Mouse (Mus musculus) hindbrain, embryonic 14.5 days (tissue): ENCODE measurements at regions not wholly inside any gene's neighbourhood (a gene's known extent, or its start where the extent isn't known, plus 50 kb on each side); places are given as distances from the start of the nearest gene placed in this dataset.
"Not testable (repeated sequence)": the region's sequence is repeated elsewhere in the genome, so short reads cannot be mapped to it uniquely, and the experiment has no call there.

Experiments used
- ATAC-seq: fragments of 200-750 bp; cut with Nextera tagmentation; 2 replicates; pipeline ENCODE4 v1.8.0; 2017; ENCODE audit warnings: moderate number of reproducible peaks, mild to moderate bottlenecking, moderate TSS enrichment, moderate library complexity; ENCODE audit not compliant: low FRiP score
- DNase-seq: peaks from one replicate; pipeline ENCODE4 v3.0.0-alpha.2; 2015; ENCODE audit warnings: low spot score
- H3K27ac ChIP-seq: fragments of 300-500 bp; sonication (generic); 2 replicates; pipeline ENCODE4 v1.5.1; 2014; ENCODE audit warnings: mild to moderate bottlenecking, moderate library complexity
- H3K27me3 ChIP-seq: fragments of 300-500 bp; sonication (generic); 2 replicates; pipeline ENCODE4 v1.6.1; 2014; ENCODE audit warnings: mild to moderate bottlenecking, low read length, mixed read lengths; ENCODE audit not compliant: control insufficient read depth, insufficient read depth
- H3K36me3 ChIP-seq: fragments of 300-500 bp; sonication (generic); replicated peaks from 2 replicates; pipeline ENCODE4 v1.6.1; 2014; ENCODE audit not compliant: control insufficient read depth, insufficient read depth
- H3K4me1 ChIP-seq: fragments of 300-500 bp; sonication (generic); replicated peaks from 2 replicates; pipeline ENCODE4 v1.6.1; 2014; ENCODE audit warnings: antibody characterized with exemption, low read length, mixed read lengths; ENCODE audit not compliant: control insufficient read depth, insufficient read depth
- H3K4me2 ChIP-seq: fragments of 300-500 bp; sonication (generic); replicated peaks from 2 replicates; pipeline ENCODE4 v1.6.1; 2014; ENCODE audit warnings: mild to moderate bottlenecking, moderate library complexity
- H3K4me3 ChIP-seq: fragments of 300-500 bp; sonication (generic); replicated peaks from 2 replicates; pipeline ENCODE4 v1.5.1; 2014; ENCODE audit warnings: mild to moderate bottlenecking, low read length
- H3K9ac ChIP-seq: fragments of 300-500 bp; sonication (generic); 2 replicates; pipeline ENCODE4 v1.6.1; 2014
- H3K9me3 ChIP-seq: fragments of 300-500 bp; sonication (generic); 2 replicates; pipeline ENCODE4 v1.6.1; 2016; ENCODE audit warnings: low read length; ENCODE audit not compliant: control insufficient read depth
- WGBS: fragments of 180-500 bp; shearing (Covaris S2); extraction: QIAGEN DNeasy Blood & Tissue Kit; methylation state at CpG from one replicate; pipeline ENCODE4 v1.1.7; 2014; 5-methylcytosine and 5-hydroxymethylcytosine counted together

DNA sequence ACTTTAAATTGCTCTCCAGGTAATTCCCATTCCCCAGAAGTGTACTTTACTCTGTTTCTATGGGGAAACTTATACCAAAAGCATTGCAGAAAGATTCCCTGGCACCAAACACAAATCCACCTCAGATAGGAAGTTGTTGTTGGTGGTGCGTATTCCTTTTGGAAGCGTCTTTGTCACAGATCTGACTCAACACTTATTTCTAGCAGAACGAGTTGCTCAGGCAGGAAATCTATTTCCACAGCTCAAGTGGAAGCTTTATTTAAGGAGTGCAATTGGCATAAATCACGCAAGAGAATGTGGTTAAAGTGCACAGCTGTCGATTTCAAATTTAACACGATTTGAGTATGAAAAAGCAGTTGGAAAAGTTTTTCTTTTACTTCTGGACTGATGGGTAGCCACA, 436.9 kb upstream of the Ghitm start:
- H3K27ac ChIP-seq = no peak overlapping the region
- no peaks in the 10 kb centered on the region for H3K9me3 ChIP-seq
- H3K4me1 ChIP-seq = no peaks in the 10 kb centered on the region
- 87% methylated on average over 6 of the region's 6 CpGs for WGBS
- H3K9ac ChIP-seq = no peak overlapping the region
- ATAC-seq (no peak), DNase-seq (no peak)
- H3K36me3 ChIP-seq = no peaks in the 10 kb centered on the region
- no peak overlapping the region for H3K4me2 ChIP-seq
- H3K27me3 ChIP-seq = no peaks in the 10 kb centered on the region
- H3K4me3 ChIP-seq = no peak overlapping the region

DNA sequence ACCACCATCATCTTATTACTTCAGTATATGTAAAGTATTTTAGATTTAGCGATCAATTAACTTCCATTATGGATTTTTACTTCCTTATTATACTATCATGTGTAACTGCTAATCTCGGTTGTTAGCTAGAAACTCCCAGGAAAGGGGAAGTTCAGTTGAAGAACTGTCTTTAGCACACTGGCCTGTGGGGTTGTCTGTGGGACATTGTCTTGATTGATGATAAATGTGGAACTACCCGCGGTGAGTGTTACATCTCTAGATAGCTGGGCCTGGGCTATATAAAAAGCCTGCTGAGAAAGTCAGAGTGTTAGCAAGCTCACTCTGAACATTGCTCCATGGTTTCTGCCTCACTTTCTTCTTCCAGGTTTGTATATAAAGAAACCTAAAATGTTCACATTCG, 423.2 kb upstream of the Ghitm start:
- no peak for ATAC-seq
- Histone ChIP-seq H3K27me3 (no peaks in the 10 kb centered on the region), H3K4me3 (no peak overlapping the region), H3K9me3 (no peaks in the 10 kb centered on the region), H3K9ac (no peak overlapping the region), H3K36me3 (no peaks in the 10 kb centered on the region), H3K27ac (no peak overlapping the region), H3K4me2 (no peak overlapping the region), H3K4me1 (no peaks in the 10 kb centered on the region)
- 88% methylated on average over 5 of the region's 5 CpGs for WGBS
- DNase-seq = no peak

DNA sequence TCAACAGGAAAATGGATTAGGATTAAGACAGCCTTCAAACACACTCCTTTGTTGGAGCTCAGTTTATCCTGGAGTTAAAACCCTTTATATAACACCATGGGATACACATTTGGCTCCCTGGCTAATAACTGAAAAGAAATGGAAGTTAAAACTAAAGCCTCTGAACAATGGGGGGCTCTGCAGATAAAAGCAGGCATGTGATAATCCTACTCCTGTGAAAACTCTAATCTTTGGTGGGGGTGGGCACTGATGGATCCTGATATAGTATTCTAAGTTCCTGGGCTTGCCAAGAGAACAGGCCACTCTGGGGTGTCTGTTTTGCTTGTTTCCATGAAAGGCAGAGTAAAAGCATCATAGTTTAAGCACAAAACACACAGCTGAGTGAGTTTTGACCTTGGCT, 388.5 kb upstream of the Ghitm start:
- no peak for DNase-seq
- Histone ChIP-seq H3K9me3 (no peaks in the 10 kb centered on the region), H3K27ac (no peak overlapping the region), H3K27me3 (no peaks in the 10 kb centered on the region), H3K36me3 (no peaks in the 10 kb centered on the region), H3K4me2 (no peak overlapping the region), H3K4me1 (no peaks in the 10 kb centered on the region), H3K9ac (no peak overlapping the region), H3K4me3 (no peak overlapping the region)
- ATAC-seq = no peak

GRCm38 (mm10) chr14:37520631-37521030, 385.6 kb upstream of the Ghitm start:
- not testable (repeated sequence) for H3K27me3 ChIP-seq, ATAC-seq, H3K9me3 ChIP-seq, H3K27ac ChIP-seq, DNase-seq, H3K36me3 ChIP-seq, H3K4me1 ChIP-seq, H3K9ac ChIP-seq, H3K4me3 ChIP-seq, H3K4me2 ChIP-seq
- WGBS = 83% methylated on average over 3 of the region's 3 CpGs

GRCm38 (mm10) chr14:37505314-37505713, 370.2 kb upstream of the Ghitm start:
- Histone ChIP-seq H3K4me1 (no peaks in the 10 kb centered on the region), H3K9me3 (no peaks in the 10 kb centered on the region), H3K27ac (no peak overlapping the region), H3K27me3 (no peaks in the 10 kb centered on the region), H3K9ac (no peak overlapping the region), H3K36me3 (no peaks in the 10 kb centered on the region), H3K4me2 (no peak overlapping the region), H3K4me3 (no peak overlapping the region)
- no peak for DNase-seq
- 77% methylated on average over 5 of the region's 5 CpGs for WGBS
- no peak for ATAC-seq

GRCm38 (mm10) chr14:37490711-37491110, 355.6 kb upstream of the Ghitm start:
- 47% methylated on average over 4 of the region's 4 CpGs for WGBS
- no peaks in the 10 kb centered on the region for H3K4me1 ChIP-seq
- H3K27ac ChIP-seq = no peak overlapping the region
- H3K27me3 ChIP-seq = no peaks in the 10 kb centered on the region
- ATAC-seq (peak; percentile 34; the same call in 1 of the 2 replicates), DNase-seq (peak; percentile 28)
- H3K9me3 ChIP-seq = no peaks in the 10 kb centered on the region
- no peak overlapping the region for H3K9ac ChIP-seq
- no peaks in the 10 kb centered on the region for H3K36me3 ChIP-seq
- no peak overlapping the region for H3K4me2 ChIP-seq
- H3K4me3 ChIP-seq = no peak overlapping the region

- no peaks in the 10 kb centered on the region for H3K27me3 ChIP-seq
- WGBS = 95% methylated on average over 8 of the region's 8 CpGs
- H3K4me2 ChIP-seq = no peak overlapping the region
- H3K4me1 ChIP-seq = no peaks in the 10 kb centered on the region
- ATAC-seq (no peak), DNase-seq (no peak)
- H3K36me3 ChIP-seq = no peaks in the 10 kb centered on the region
- no peak overlapping the region for H3K4me3 ChIP-seq
- H3K9ac ChIP-seq = no peak overlapping the region
- H3K9me3 ChIP-seq = no peaks in the 10 kb centered on the region
- no peak overlapping the region for H3K27ac ChIP-seq
Measured at GRCm38 (mm10) chr14:37485292-37485691, 350.2 kb upstream of the Ghitm start.

DNA sequence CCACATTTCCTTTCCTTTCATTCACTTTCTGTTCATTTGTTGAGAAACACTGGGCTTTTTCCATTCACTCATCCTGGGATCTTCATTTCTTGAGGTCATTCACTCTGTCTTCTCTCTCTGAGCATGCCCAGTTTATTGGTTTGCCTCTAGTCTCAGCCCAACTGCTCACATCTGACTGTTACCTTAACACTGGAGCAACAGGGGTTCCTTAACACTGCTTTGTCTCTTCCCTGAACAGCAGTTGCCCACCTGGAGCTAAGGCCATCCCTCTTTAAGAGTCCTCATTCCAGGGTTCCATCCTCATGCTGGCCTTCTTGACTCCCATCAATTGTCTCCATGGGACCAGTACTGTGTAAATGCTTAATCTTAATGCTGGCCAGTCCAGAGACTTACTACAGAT, 342.5 kb upstream of the Ghitm start:
- DNase-seq (no peak), ATAC-seq (no peak)
- H3K36me3 ChIP-seq = no peaks in the 10 kb centered on the region
- H3K27ac ChIP-seq = no peak overlapping the region
- no peaks in the 10 kb centered on the region for H3K27me3 ChIP-seq
- no peaks in the 10 kb centered on the region for H3K4me1 ChIP-seq
- H3K9me3 ChIP-seq = no peaks in the 10 kb centered on the region
- H3K4me3 ChIP-seq = no peak overlapping the region
- H3K9ac ChIP-seq = no peak overlapping the region
- H3K4me2 ChIP-seq = no peak overlapping the region

DNA sequence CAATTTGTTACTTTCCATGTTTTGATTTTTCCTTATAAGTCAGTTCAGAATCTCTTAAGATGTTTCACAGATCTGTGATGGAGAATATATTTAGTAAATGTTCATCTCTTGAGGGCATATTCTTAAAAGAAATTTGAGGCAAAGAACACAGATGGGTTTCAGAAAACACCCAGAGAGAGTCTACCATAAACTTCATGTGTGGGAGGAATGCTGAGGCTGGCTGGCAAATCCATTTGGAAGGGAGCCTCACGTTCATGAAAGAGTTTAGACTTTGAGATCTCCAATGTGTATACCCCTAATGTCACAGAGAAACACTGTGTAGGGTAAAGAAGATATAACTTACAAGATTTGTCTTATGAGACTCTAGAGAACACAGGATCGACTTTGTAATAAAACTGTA, 333.6 kb upstream of the Ghitm start:
- ATAC-seq (no peak), DNase-seq (no peak)
- WGBS = 76% methylated on average over 2 of the region's 2 CpGs
- Histone ChIP-seq H3K4me1 (no peaks in the 10 kb centered on the region), H3K9ac (no peak overlapping the region), H3K27me3 (no peaks in the 10 kb centered on the region), H3K4me2 (no peak overlapping the region), H3K9me3 (no peaks in the 10 kb centered on the region), H3K4me3 (no peak overlapping the region), H3K36me3 (no peaks in the 10 kb centered on the region), H3K27ac (no peak overlapping the region)

GRCm38 (mm10) chr14:37440874-37441273, 305.8 kb upstream of the Ghitm start:
- Histone ChIP-seq H3K9ac (no peak overlapping the region), H3K4me1 (no peaks in the 10 kb centered on the region), H3K27me3 (no peaks in the 10 kb centered on the region), H3K9me3 (no peaks in the 10 kb centered on the region), H3K4me2 (no peak overlapping the region), H3K4me3 (no peak overlapping the region), H3K36me3 (no peaks in the 10 kb centered on the region), H3K27ac (no peak overlapping the region)
- WGBS = 90% methylated on average over 2 of the region's 2 CpGs
- DNase-seq (no peak), ATAC-seq (no peak)
